Mouse (Mus musculus) olfactory bulb, adult 2 months (tissue): Measurements from ENCODE around the gene Aox1.

Experiments used
- CTCF ChIP-seq: fragments of 200-500 bp; IDR thresholded peaks from 2 replicates; pipeline ENCODE4 v1.5.1; 2012; ENCODE audit warnings: low read depth, mild to moderate bottlenecking, low read length, moderate library complexity; ENCODE audit not compliant: insufficient read depth
- POLR2A ChIP-seq: fragments of 200-500 bp; IDR thresholded peaks from 2 replicates; pipeline ENCODE4 v1.6.1; 2012; ENCODE audit warnings: mild to moderate bottlenecking, low read depth, low read length, moderate library complexity; ENCODE audit not compliant: insufficient read depth

DNA sequence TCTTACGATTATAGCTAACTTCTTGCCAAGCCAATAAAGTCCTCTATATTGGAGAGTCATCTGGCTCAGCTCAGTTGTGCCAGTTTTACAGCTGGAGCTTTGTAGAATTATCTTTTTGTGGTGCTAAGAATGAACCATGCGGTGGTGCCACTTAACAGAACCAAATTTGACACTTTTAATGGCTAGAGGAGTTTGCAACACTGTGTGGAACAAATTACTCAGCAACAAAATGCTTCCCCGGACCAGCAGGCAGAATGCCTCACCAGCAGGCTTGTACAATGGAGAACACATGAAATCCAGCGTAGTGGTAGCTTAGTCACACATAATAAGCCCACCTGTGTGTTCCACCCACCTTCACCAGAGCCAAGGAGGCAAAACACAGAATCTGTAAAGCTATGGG, 60.5 kb downstream of the Aox1 start:
- TF ChIP-seq CTCF = no peak
- no peak for TF ChIP-seq POLR2A
